Mouse (Mus musculus) liver, embryonic 16.5 days (tissue): ENCODE results near the gene Cgnl1. TPM values are rescaled to one million over a fixed set of nuclear protein-coding genes. Genes with fewer than 3 reads are reported as not detected.

ENCODE experiments used
- ATAC-seq: fragments of 200-750 bp; cut with Nextera tagmentation; 2 replicates; pipeline ENCODE4 v1.8.0; 2017; ENCODE audit warnings: low read depth, mild to moderate bottlenecking, moderate number of reproducible peaks, moderate library complexity
- H3K27ac ChIP-seq: fragments of 300-500 bp; sonication (generic); 2 replicates; pipeline ENCODE4 v1.5.1; 2014; ENCODE audit warnings: mild to moderate bottlenecking, low read length
- H3K27me3 ChIP-seq: fragments of 300-500 bp; sonication (generic); 2 replicates; pipeline ENCODE4 v1.6.1; 2014; ENCODE audit warnings: low read depth, low read length, mixed read lengths; ENCODE audit not compliant: control insufficient read depth, insufficient read depth
- H3K36me3 ChIP-seq: fragments of 300-500 bp; sonication (generic); 2 replicates; pipeline ENCODE4 v1.6.1; 2014; ENCODE audit warnings: mild to moderate bottlenecking; ENCODE audit not compliant: control insufficient read depth, insufficient read depth
- H3K4me1 ChIP-seq: fragments of 300-500 bp; sonication (generic); 2 replicates; pipeline ENCODE4 v1.6.1; 2014; ENCODE audit warnings: low read depth, low read length, mixed read lengths; ENCODE audit not compliant: control insufficient read depth
- H3K4me2 ChIP-seq: fragments of 300-500 bp; sonication (generic); 2 replicates; pipeline ENCODE4 v1.6.1; 2014; ENCODE audit warnings: low read depth, low read length, mixed read lengths
- H3K4me3 ChIP-seq: fragments of 300-500 bp; sonication (generic); 2 replicates; pipeline ENCODE4 v1.5.1; 2014; ENCODE audit warnings: low read depth, mild to moderate bottlenecking, low read length
- H3K9ac ChIP-seq: fragments of 300-500 bp; sonication (generic); 2 replicates; pipeline ENCODE4 v1.6.1; 2014; ENCODE audit warnings: low read depth, low read length
- H3K9me3 ChIP-seq: fragments of 300-500 bp; sonication (generic); replicated peaks from 2 replicates; pipeline ENCODE4 v1.6.1; 2016; ENCODE audit warnings: low read length; ENCODE audit not compliant: control insufficient read depth
- WGBS: fragments of 180-500 bp; shearing (Covaris S2); extraction: QIAGEN DNeasy Blood & Tissue Kit; methylation state at CpG from one replicate; pipeline ENCODE4 v1.1.7; 2014; ENCODE audit not compliant: insufficient replicate concordance; 5-methylcytosine and 5-hydroxymethylcytosine counted together
- polyA plus RNA-seq: library from polyadenylated mRNA; unstranded; fragments of >200 nt; fragmentation: Nextera tagmentation; extraction: Ambion mirVana; gene quantifications from 2 replicates; pipeline ENCODE4 v1.2.1, GENCODE M21; 2015

Cgnl1 gene
- polyA plus RNA-seq, 1 experiment from 2014 or later: 2.6 TPM

- H3K27me3 ChIP-seq: no peaks in the 10 kb centered on the region
- H3K27ac ChIP-seq: no peak overlapping the region
- H3K36me3 ChIP-seq: no peaks in the 10 kb centered on the region
- no peak overlapping the region for H3K9ac ChIP-seq
- no peaks in the 10 kb centered on the region for H3K9me3 ChIP-seq
- H3K4me2 ChIP-seq: no peak overlapping the region
- no peaks in the 10 kb centered on the region; the same call in 1 of the 2 replicates for H3K4me1 ChIP-seq
- no peak for ATAC-seq
- no peak overlapping the region for H3K4me3 ChIP-seq
- 40% methylated on average over 4 of the region's 4 CpGs for WGBS
These were observed 25.0 kb downstream of the Cgnl1 start for GRCm38 (mm10) chr9:71746405-71746804.

- no peak overlapping the region for H3K9ac ChIP-seq
- no peak overlapping the region for H3K4me2 ChIP-seq
- H3K4me1 ChIP-seq: peaks cover 3% of the 10 kb centered on the region
- H3K9me3 ChIP-seq: no peaks in the 10 kb centered on the region
- H3K36me3 ChIP-seq: no peaks in the 10 kb centered on the region
- H3K4me3 ChIP-seq: no peak overlapping the region
- no peak for ATAC-seq
- 60% methylated on average over 12 of the region's 12 CpGs for WGBS
- no peaks in the 10 kb centered on the region for H3K27me3 ChIP-seq
- H3K27ac ChIP-seq: no peak overlapping the region
These were observed 33.1 kb downstream of the Cgnl1 start for GRCm38 (mm10) chr9:71738081-71738930.

GRCm38 (mm10) chr9:71737257-71738023, 34.0 kb downstream of the Cgnl1 start:
- 71% methylated on average over 3 of the region's 3 CpGs for WGBS
- Histone ChIP-seq H3K9me3 (no peaks in the 10 kb centered on the region), H3K36me3 (no peaks in the 10 kb centered on the region), H3K4me3 (no peak overlapping the region), H3K9ac (no peak overlapping the region), H3K4me2 (no peak overlapping the region), H3K4me1 (peaks cover 3% of the 10 kb centered on the region), H3K27ac (no peak overlapping the region), H3K27me3 (no peaks in the 10 kb centered on the region)
- ATAC-seq: no peak

- WGBS: 57% methylated on average over 7 of the region's 7 CpGs
- ATAC-seq: no peak
These were observed 35.5 kb downstream of the Cgnl1 start for GRCm38 (mm10) chr9:71735886-71736285.

GRCm38 (mm10) chr9:71733559-71733958, 37.8 kb downstream of the Cgnl1 start:
- no peaks in the 10 kb centered on the region for H3K36me3 ChIP-seq
- H3K27ac ChIP-seq: no peak overlapping the region
- no peaks in the 10 kb centered on the region for H3K27me3 ChIP-seq
- no peak for ATAC-seq
- no peak overlapping the region for H3K9ac ChIP-seq
- H3K4me3 ChIP-seq: no peak overlapping the region
- 48% methylated on average over 2 of the region's 2 CpGs for WGBS
- H3K4me2 ChIP-seq: no peak overlapping the region
- no peaks in the 10 kb centered on the region for H3K9me3 ChIP-seq
- H3K4me1 ChIP-seq: no peaks in the 10 kb centered on the region; the same call in 1 of the 2 replicates

More at GRCm38 (mm10) chr9:71735886-71736285, 35.5 kb downstream of the Cgnl1 start:
- Histone ChIP-seq H3K27ac (no peak overlapping the region), H3K4me3 (no peak overlapping the region), H3K9me3 (no peaks in the 10 kb centered on the region), H3K27me3 (no peaks in the 10 kb centered on the region), H3K4me1 (peaks cover 3% of the 10 kb centered on the region), H3K4me2 (no peak overlapping the region), H3K36me3 (no peaks in the 10 kb centered on the region), H3K9ac (no peak overlapping the region)

- H3K27ac ChIP-seq: no peak overlapping the region
- H3K9me3 ChIP-seq: no peaks in the 10 kb centered on the region
- H3K27me3 ChIP-seq: no peaks in the 10 kb centered on the region
- no peak for ATAC-seq
- WGBS: 63% methylated on average over 5 of the region's 5 CpGs
- H3K9ac ChIP-seq: no peak overlapping the region
- H3K4me2 ChIP-seq: no peak overlapping the region
- no peaks in the 10 kb centered on the region for H3K36me3 ChIP-seq
- H3K4me1 ChIP-seq: no peaks in the 10 kb centered on the region
- H3K4me3 ChIP-seq: no peak overlapping the region
These were observed 42.5 kb downstream of the Cgnl1 start for GRCm38 (mm10) chr9:71728822-71729311.

GRCm38 (mm10) chr9:71727233-71727632, 44.2 kb downstream of the Cgnl1 start:
- no peaks in the 10 kb centered on the region for H3K4me1 ChIP-seq
- no peaks in the 10 kb centered on the region for H3K27me3 ChIP-seq
- no peak overlapping the region for H3K9ac ChIP-seq
- no peaks in the 10 kb centered on the region for H3K9me3 ChIP-seq
- no peak overlapping the region for H3K4me2 ChIP-seq
- no peaks in the 10 kb centered on the region for H3K36me3 ChIP-seq
- no peak for ATAC-seq
- H3K4me3 ChIP-seq: no peak overlapping the region
- 59% methylated on average over 4 of the region's 4 CpGs for WGBS
- H3K27ac ChIP-seq: no peak overlapping the region

GRCm38 (mm10) chr9:71726121-71726520, 45.3 kb downstream of the Cgnl1 start:
- 55% methylated on average over 3 of the region's 3 CpGs for WGBS
- no peak overlapping the region for H3K4me2 ChIP-seq
- no peaks in the 10 kb centered on the region for H3K9me3 ChIP-seq
- H3K4me3 ChIP-seq: no peak overlapping the region
- H3K9ac ChIP-seq: no peak overlapping the region
- no peak overlapping the region for H3K27ac ChIP-seq
- no peaks in the 10 kb centered on the region for H3K27me3 ChIP-seq
- no peak for ATAC-seq
- H3K36me3 ChIP-seq: no peaks in the 10 kb centered on the region
- no peaks in the 10 kb centered on the region for H3K4me1 ChIP-seq

- Histone ChIP-seq H3K9me3 (no peaks in the 10 kb centered on the region), H3K27ac (no peak overlapping the region), H3K4me3 (no peak overlapping the region), H3K4me2 (no peak overlapping the region), H3K4me1 (no peaks in the 10 kb centered on the region), H3K36me3 (no peaks in the 10 kb centered on the region), H3K27me3 (no peaks in the 10 kb centered on the region), H3K9ac (no peak overlapping the region)
- 42% methylated on average over 3 of the region's 3 CpGs for whole genome bisulfite sequencing
- no peak for ATAC-seq
These were observed 49.0 kb downstream of the Cgnl1 start for GRCm38 (mm10) chr9:71722366-71722765.
